Mouse (Mus musculus) kidney, adult 2 months (tissue): ENCODE measurements around the gene Bex6.

ENCODE experiments used
- CTCF ChIP-seq: fragments of 200-500 bp; conservative IDR thresholded peaks from 2 replicates; pipeline ENCODE4 v1.5.1; 2011; ENCODE audit warnings: low read depth, mild to moderate bottlenecking, control low read depth, low read length, moderate library complexity, mixed read lengths; ENCODE audit not compliant: insufficient read depth, insufficient read length
- POLR2A ChIP-seq: fragments of 200-500 bp; IDR thresholded peaks from one replicate; pipeline ENCODE4 v1.6.1; 2011; ENCODE audit warnings: low read depth, low read length, control low read depth

GRCm38 (mm10) chr16:32165281-32165821, 14.3 kb upstream of the Bex6 start, which contains the start of gene Nrros:
- TF ChIP-seq POLR2A, result no peak
- TF ChIP-seq CTCF, result no peak
